Mouse (Mus musculus) liver, postnatal 0 days (tissue): ENCODE measurements at regions not wholly inside any gene's neighbourhood (a gene's known extent, or its start where the extent isn't known, plus 50 kb on each side); places are given as distances from the start of the nearest gene placed in this dataset.

Experiments used
- CTCF ChIP-seq: sonication (generic); IDR thresholded peaks from 2 replicates; pipeline ENCODE4 v1.5.1; 2016; ENCODE audit warnings: antibody characterized with exemption, low read depth
- EP300 ChIP-seq: IDR thresholded peaks from 2 replicates; pipeline ENCODE4 v1.6.1; 2016; ENCODE audit warnings: antibody characterized with exemption, low read depth, mild to moderate bottlenecking

- no peak for TF ChIP-seq CTCF
- TF ChIP-seq EP300 = no peak
Observed at GRCm38 (mm10) chr1:15018460-15018779, 1074.7 kb downstream of the 4930444P10Rik start.
